Mouse (Mus musculus) heart, embryonic 10.5 days (tissue): ENCODE measurements around the gene Poc1b. TPM values are rescaled to one million over a fixed set of nuclear protein-coding genes. Genes with fewer than 3 reads are reported as not detected.
"Not testable (repeated sequence)": the region's sequence is repeated elsewhere in the genome, so short reads cannot be mapped to it uniquely, and the experiment has no call there.

Experiments used
- DNase-seq: peaks from one replicate; pipeline ENCODE4 v3.0.0-alpha.2; 2017; ENCODE audit warnings: low spot score
- H3K27ac ChIP-seq: fragments of 300-500 bp; sonication (generic); 2 replicates; pipeline ENCODE4 v1.5.1; 2016; ENCODE audit warnings: mild to moderate bottlenecking
- H3K27me3 ChIP-seq: fragments of 300-500 bp; sonication (generic); 2 replicates; pipeline ENCODE4 v1.6.1; 2016; ENCODE audit warnings: mild to moderate bottlenecking; ENCODE audit not compliant: poor library complexity, insufficient read depth, severe bottlenecking
- H3K36me3 ChIP-seq: fragments of 300-500 bp; sonication (generic); 2 replicates; pipeline ENCODE4 v1.6.1; 2016; ENCODE audit warnings: mild to moderate bottlenecking, moderate library complexity
- H3K4me1 ChIP-seq: fragments of 300-500 bp; sonication (generic); 2 replicates; pipeline ENCODE4 v1.6.1; 2016; ENCODE audit warnings: mild to moderate bottlenecking
- H3K4me3 ChIP-seq: fragments of 300-500 bp; sonication (generic); 2 replicates; pipeline ENCODE4 v1.5.1; 2016; ENCODE audit warnings: mild to moderate bottlenecking, moderate library complexity
- H3K9me3 ChIP-seq: fragments of 300-500 bp; sonication (generic); 2 replicates; pipeline ENCODE4 v1.6.1; 2016; ENCODE audit warnings: mild to moderate bottlenecking, moderate library complexity
- WGBS: fragments of 180-500 bp; shearing (Covaris S2); methylation state at CpG from one replicate; pipeline ENCODE4 v1.1.7; 2016; 5-methylcytosine and 5-hydroxymethylcytosine counted together
- polyA plus RNA-seq: library from polyadenylated mRNA; unstranded; fragments of >200 nt; fragmentation: Nextera tagmentation; extraction: Ambion mirVana; gene quantifications from 2 replicates; pipeline ENCODE4 v1.2.1, GENCODE M21; 2016

Poc1b gene
- polyA plus RNA-seq, 1 experiment from 2014 or later, result 16.2 TPM

GRCm38 (mm10) chr10:99207121-99207520 is 100.3 kb downstream of the Poc1b start:
- peaks cover 9% of the 10 kb centered on the region for H3K4me1 ChIP-seq

GRCm38 (mm10) chr10:99209146-99209800 is 102.4 kb downstream of the Poc1b start:
- Histone ChIP-seq H3K4me3 (no peak overlapping the region), H3K36me3 (no peaks in the 10 kb centered on the region), H3K4me1 (peaks cover 1% of the 10 kb centered on the region; the same call in 1 of the 2 replicates), H3K27ac (no peak overlapping the region), H3K27me3 (no peaks in the 10 kb centered on the region), H3K9me3 (no peaks in the 10 kb centered on the region)
- DNase-seq, result no peak
- 80% methylated on average over 13 of the region's 13 CpGs for WGBS

More at GRCm38 (mm10) chr10:99207121-99207520, 100.3 kb downstream of the Poc1b start:
- H3K9me3 ChIP-seq, result no peaks in the 10 kb centered on the region
- WGBS, result 46% methylated on average over 2 of the region's 2 CpGs
- H3K27ac ChIP-seq, result no peak overlapping the region
- no peaks in the 10 kb centered on the region for H3K36me3 ChIP-seq
- no peak overlapping the region for H3K4me3 ChIP-seq
- no peaks in the 10 kb centered on the region for H3K27me3 ChIP-seq
- DNase-seq, result no peak

- peaks cover 5% of the 10 kb centered on the region; the same call in 1 of the 2 replicates for H3K4me1 ChIP-seq
- WGBS, result 90% methylated on average over 6 of the region's 6 CpGs
These were observed 104.2 kb downstream of the Poc1b start for GRCm38 (mm10) chr10:99211021-99211420.

DNA sequence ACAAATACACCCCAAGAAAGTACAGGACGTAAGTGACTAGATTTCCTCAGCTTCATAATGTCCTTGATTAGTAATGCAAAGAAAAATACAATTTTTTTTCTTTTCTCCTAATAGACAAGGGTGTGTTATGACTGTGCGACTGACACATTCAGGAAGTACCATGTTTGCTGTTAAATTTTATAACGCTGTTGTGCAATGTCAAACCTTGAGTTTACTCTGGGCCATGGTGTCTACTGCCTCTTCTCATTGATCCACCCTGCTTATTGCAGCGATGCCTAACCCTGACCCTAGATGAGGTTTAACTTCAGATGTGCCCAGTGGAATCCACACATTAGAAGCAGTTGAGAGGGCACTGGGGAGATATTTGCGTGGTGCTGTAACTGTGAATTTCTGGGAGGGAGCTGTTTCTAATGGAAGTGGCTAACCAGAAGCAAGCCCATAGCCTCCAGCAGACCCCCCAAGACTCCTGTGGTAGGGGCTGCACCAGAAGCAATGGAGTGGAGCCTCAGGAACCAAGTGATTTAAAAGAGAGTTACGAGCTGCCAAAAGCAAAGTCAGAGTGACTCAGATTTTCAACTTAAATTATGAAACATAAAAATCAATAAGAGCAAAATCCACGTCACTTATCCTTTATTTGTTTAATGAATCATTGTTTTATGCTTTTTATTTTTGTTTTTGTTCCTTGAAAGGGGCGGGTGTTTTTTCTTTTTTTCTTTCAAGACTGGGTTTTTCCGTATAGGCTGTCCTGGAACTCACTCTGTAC is 104.8 kb downstream of the Poc1b start:
- DNase-seq, result no peak
- Histone ChIP-seq H3K36me3 (no peaks in the 10 kb centered on the region), H3K9me3 (no peaks in the 10 kb centered on the region), H3K4me3 (no peak overlapping the region), H3K27ac (no peak overlapping the region), H3K27me3 (no peaks in the 10 kb centered on the region), H3K4me1 (peaks cover 5% of the 10 kb centered on the region; the same call in 1 of the 2 replicates)
- WGBS, result 85% methylated on average over 9 of the region's 9 CpGs

More at GRCm38 (mm10) chr10:99211021-99211420, 104.2 kb downstream of the Poc1b start:
- H3K27ac ChIP-seq, result no peak overlapping the region
- DNase-seq, result no peak
- H3K27me3 ChIP-seq, result no peaks in the 10 kb centered on the region
- no peaks in the 10 kb centered on the region for H3K36me3 ChIP-seq
- H3K9me3 ChIP-seq, result no peaks in the 10 kb centered on the region
- no peak overlapping the region for H3K4me3 ChIP-seq

DNA sequence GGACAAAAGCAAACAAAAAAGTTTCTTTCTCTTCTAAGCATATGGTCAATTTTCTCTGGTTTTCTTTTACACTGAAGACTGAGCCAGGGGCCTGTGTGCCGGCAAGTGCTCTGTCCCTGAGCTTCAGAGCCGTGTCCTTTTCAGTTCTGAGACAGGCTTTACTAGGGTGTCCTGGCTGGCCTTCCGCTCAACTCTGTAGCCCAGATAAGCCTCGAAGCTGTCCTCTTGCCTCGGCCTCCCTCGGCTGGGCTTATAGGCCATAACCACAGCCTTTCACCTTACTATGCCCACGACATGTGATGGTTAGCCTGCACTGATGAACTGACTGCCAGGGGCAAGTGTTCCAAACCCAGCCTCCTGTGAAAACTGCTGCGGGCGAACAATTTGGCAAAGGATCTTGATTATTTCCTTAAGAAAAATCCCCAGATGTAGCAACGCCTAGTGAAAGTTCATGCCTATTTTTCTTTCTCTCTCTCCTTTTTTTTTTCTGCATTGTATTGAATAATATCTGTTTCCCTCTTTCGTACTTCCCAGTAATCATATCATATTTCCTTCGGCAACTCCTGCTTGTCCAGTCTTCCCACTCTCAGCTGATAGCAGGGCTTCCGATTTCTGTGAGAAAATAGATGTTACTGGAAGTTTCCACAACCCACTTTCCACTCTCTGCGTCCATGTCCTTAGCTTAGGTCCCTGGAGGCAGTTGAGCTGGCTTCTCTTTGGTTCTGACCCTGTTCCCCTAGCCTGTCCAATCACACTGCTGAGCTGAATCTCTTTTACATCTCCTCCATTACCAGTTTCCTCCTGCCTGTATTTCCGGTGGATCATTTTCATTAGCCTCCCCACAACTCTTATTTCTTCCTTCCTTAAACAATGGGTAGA is 107.8 kb downstream of the Poc1b start:
- 69% methylated on average over 15 of the region's 15 CpGs for WGBS
- Histone ChIP-seq H3K27me3 (no peaks in the 10 kb centered on the region), H3K9me3 (no peaks in the 10 kb centered on the region), H3K36me3 (no peaks in the 10 kb centered on the region), H3K4me1 (peaks cover 5% of the 10 kb centered on the region; the same call in 1 of the 2 replicates), H3K4me3 (no peak overlapping the region), H3K27ac (peak overlapping the region; percentile 62)
- DNase-seq, result no peak

GRCm38 (mm10) chr10:99216570-99216969 is 109.7 kb downstream of the Poc1b start:
- not testable (repeated sequence) for H3K27me3 ChIP-seq, H3K9me3 ChIP-seq, DNase-seq, H3K4me3 ChIP-seq, H3K36me3 ChIP-seq, H3K27ac ChIP-seq, H3K4me1 ChIP-seq
- WGBS, result 92% methylated on average over 15 of the region's 15 CpGs

GRCm38 (mm10) chr10:99221540-99221939 is 114.7 kb downstream of the Poc1b start:
- Histone ChIP-seq H3K4me3 (no peak overlapping the region), H3K27me3 (no peaks in the 10 kb centered on the region), H3K9me3 (no peaks in the 10 kb centered on the region), H3K4me1 (no peaks in the 10 kb centered on the region), H3K36me3 (no peaks in the 10 kb centered on the region), H3K27ac (no peak overlapping the region; the same call in 1 of the 2 replicates)
- DNase-seq, result no peak
- 87% methylated on average over 8 of the region's 8 CpGs for WGBS

DNA sequence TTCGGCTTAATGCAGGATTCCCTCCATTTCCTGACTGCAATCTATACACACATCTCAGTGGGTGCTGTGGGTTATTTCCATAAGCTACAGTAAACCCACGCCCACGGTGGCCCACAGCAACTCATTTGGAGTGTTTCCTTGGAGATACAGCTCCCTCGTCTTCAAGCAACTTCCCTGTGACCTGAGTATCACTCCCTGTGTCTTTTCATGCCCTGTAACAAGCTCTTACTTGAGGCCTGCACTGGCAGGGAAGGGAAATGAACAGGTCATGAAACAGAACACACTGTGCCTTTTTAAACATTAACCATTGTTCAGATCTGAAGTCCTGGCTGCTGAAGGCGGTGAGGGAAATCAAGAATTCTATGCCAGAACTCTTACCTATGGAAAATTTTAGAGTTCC is 115.9 kb downstream of the Poc1b start:
- peaks cover 2% of the 10 kb centered on the region; the same call in 1 of the 2 replicates for H3K4me1 ChIP-seq
- no peak for DNase-seq
- no peaks in the 10 kb centered on the region for H3K9me3 ChIP-seq
- 74% methylated on average over 5 of the region's 5 CpGs for WGBS
- no peaks in the 10 kb centered on the region for H3K27me3 ChIP-seq
- no peak overlapping the region for H3K27ac ChIP-seq
- no peak overlapping the region for H3K4me3 ChIP-seq
- H3K36me3 ChIP-seq, result no peaks in the 10 kb centered on the region

GRCm38 (mm10) chr10:99224218-99224617 is 117.4 kb downstream of the Poc1b start:
- Histone ChIP-seq H3K9me3 (no peaks in the 10 kb centered on the region), H3K27ac (no peak overlapping the region), H3K4me3 (no peak overlapping the region), H3K27me3 (no peaks in the 10 kb centered on the region), H3K4me1 (peaks cover 16% of the 10 kb centered on the region), H3K36me3 (no peaks in the 10 kb centered on the region)
- 64% methylated on average over 3 of the region's 3 CpGs for WGBS
- no peak for DNase-seq

GRCm38 (mm10) chr10:99226782-99227181 is 119.9 kb downstream of the Poc1b start:
- no peak overlapping the region for H3K27ac ChIP-seq

DNA sequence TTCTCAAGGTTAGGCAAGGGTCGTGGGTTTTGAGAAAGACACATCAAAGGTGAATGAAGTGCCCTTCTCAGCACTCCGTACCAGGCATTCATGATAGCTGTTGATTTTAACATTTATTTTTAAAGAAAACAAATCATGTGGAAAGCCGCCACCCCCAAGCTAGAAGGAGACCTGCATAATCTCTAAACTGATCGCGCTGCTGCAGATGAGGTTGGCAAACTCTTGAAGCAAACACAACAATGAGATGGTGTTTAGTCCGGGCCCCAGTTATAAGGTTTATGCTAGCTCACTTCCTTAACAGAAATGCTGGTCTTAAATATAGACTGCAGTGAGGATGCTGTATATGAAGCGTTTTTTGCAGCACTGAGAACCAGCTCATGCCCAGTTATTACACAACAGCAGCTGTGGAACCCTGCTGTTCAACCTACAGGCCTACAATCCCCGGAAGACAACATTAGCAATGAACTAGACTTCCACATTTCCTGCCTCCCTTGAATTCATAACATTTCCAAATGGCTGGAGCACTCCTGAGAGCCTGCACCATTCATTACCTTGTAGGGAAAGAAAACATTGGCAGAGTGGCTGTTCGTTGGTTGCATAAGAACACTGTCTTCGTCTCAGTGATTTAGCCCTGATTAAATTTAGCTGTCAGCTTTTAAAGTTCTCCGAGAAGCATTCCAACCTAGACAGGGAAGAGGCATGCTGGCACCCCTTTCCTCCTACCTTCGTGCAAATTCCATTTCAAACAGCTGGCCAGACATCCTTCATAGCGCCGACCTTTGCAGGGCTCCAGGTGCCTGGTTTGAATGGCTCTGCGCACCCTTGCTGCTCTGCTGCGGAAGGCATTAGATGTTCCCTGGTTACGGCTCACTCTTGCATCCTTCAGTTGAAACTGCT is 121.4 kb downstream of the Poc1b start:
- Histone ChIP-seq H3K4me3 (peak overlapping the region; percentile 44; the same call in 1 of the 2 replicates), H3K27ac (peak overlapping the region; percentile 73), H3K36me3 (no peaks in the 10 kb centered on the region), H3K9me3 (no peaks in the 10 kb centered on the region), H3K27me3 (no peaks in the 10 kb centered on the region), H3K4me1 (peaks cover 24% of the 10 kb centered on the region)
- DNase-seq, result no peak
- 33% methylated on average over 17 of the region's 17 CpGs for WGBS

More at GRCm38 (mm10) chr10:99226782-99227181, 119.9 kb downstream of the Poc1b start:
- Histone ChIP-seq H3K9me3 (no peaks in the 10 kb centered on the region), H3K4me3 (no peak overlapping the region), H3K36me3 (no peaks in the 10 kb centered on the region), H3K27me3 (no peaks in the 10 kb centered on the region), H3K4me1 (peaks cover 18% of the 10 kb centered on the region)
- DNase-seq, result no peak
- WGBS, result 82% methylated on average over 5 of the region's 5 CpGs
